Mouse (Mus musculus): ENCODE data around the gene Fam174b.

- TF ChIP-seq CTCF (IDR thresholded peaks at IDR 0.05; ENCODE audit: low read depth) (no peak), EP300 (IDR thresholded peaks at IDR 0.05; ENCODE audit: low read depth) (no peak)
Observed at GRCm38 (mm10) chr7:73792155-73792554, 52.1 kb downstream of the Fam174b start.
